16 mouse cellular contexts compared by ENCODE assay signal in the genomic region with DNA sequence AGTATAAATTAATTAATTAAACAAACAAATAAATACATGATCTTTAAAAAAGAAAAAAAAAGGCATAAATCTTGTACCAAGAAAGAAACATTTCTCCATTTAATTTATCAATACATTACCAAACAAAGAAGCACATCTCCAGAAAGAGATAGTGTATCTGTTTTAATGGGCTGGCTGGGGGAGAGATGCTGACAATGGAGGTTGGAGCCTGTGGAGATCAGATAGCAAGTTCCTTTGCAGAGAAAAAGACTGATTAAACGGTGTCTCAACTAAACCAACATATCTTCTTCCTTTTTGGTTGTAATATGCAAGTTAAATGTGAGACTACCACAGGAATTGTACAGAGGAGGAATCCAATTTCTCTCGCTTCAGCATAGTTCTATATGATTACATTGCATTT.
"Had no signal": no experiment of that assay in that cellular context is flagged by ENCODE, and none has a peak within 500 bp of the region (broad histone marks: within the 10 kb centered on the region; RNA-seq: fewer than 3 reads in every experiment).

No protein-coding gene starts in this region.

- H3K27ac ChIP-seq: neural tube, embryonic 13.5 days; neural tube, embryonic 15.5 days; stomach, embryonic 15.5 days; stomach, postnatal 0 days had no signal

- H3K9ac ChIP-seq: neural tube, embryonic 13.5 days; neural tube, embryonic 15.5 days; stomach, embryonic 15.5 days had no signal

- H3K36me3 ChIP-seq: neural tube, embryonic 13.5 days; neural tube, embryonic 15.5 days; stomach, embryonic 15.5 days had no signal

- H3K9me3 ChIP-seq: neural tube, embryonic 13.5 days; neural tube, embryonic 15.5 days; stomach, embryonic 15.5 days had no signal

- H3K4me1 ChIP-seq: neural tube, embryonic 13.5 days; neural tube, embryonic 15.5 days; stomach, embryonic 15.5 days had no signal

- H3K27me3 ChIP-seq: neural tube, embryonic 13.5 days; neural tube, embryonic 15.5 days; stomach, embryonic 15.5 days had no signal

- DNase-seq: retina, postnatal 1 day; right cerebral cortex, adult 18-20 months; right cerebral cortex, postnatal 14 days; right cerebral cortex, postnatal 25 days; right cerebral cortex, postnatal 4 days; spleen, adult 18-20 months; thymus, adult 18-20 months; thymus, adult 2 months; thymus, postnatal 14 days; thymus, postnatal 25 days; thymus, postnatal 36 days; thymus, postnatal 4 days had no signal

- H3K4me3 ChIP-seq: neural tube, embryonic 13.5 days; neural tube, embryonic 15.5 days; stomach, embryonic 15.5 days had no signal
